Mouse (Mus musculus) intestine, embryonic 15.5 days (tissue): ENCODE data around the gene Zfhx3. TPM values are rescaled to one million over a fixed set of nuclear protein-coding genes. Genes with fewer than 3 reads are reported as not detected.

Experiments used
- ATAC-seq: fragments of 200-750 bp; cut with Nextera tagmentation; 2 replicates; pipeline ENCODE4 v1.8.0; 2017; ENCODE audit warnings: moderate TSS enrichment, moderate library complexity
- H3K27ac ChIP-seq: fragments of 300-500 bp; sonication (generic); 2 replicates; pipeline ENCODE4 v1.5.1; 2015; ENCODE audit warnings: mild to moderate bottlenecking, inconsistent platforms
- H3K27me3 ChIP-seq: fragments of 300-500 bp; sonication (generic); replicated peaks from 2 replicates; pipeline ENCODE4 v1.6.1; 2015; ENCODE audit warnings: inconsistent platforms
- H3K36me3 ChIP-seq: fragments of 300-500 bp; sonication (generic); 2 replicates; pipeline ENCODE4 v1.6.1; 2015; ENCODE audit warnings: inconsistent platforms
- H3K4me1 ChIP-seq: fragments of 300-500 bp; sonication (generic); replicated peaks from 2 replicates; pipeline ENCODE4 v1.6.1; 2015; ENCODE audit warnings: inconsistent platforms
- H3K4me2 ChIP-seq: fragments of 300-500 bp; sonication (generic); replicated peaks from 2 replicates; pipeline ENCODE4 v1.6.1; 2015; ENCODE audit warnings: mild to moderate bottlenecking, inconsistent platforms
- H3K4me3 ChIP-seq: fragments of 300-500 bp; sonication (generic); replicated peaks from 2 replicates; pipeline ENCODE4 v1.5.1; 2015; ENCODE audit warnings: inconsistent platforms
- H3K9ac ChIP-seq: fragments of 300-500 bp; sonication (generic); 2 replicates; pipeline ENCODE4 v1.6.1; 2015; ENCODE audit warnings: inconsistent platforms
- H3K9me3 ChIP-seq: fragments of 300-500 bp; sonication (generic); 2 replicates; pipeline ENCODE4 v1.6.1; 2016; ENCODE audit warnings: inconsistent platforms
- WGBS: fragments of 180-500 bp; shearing (Covaris S2); methylation state at CpG from one replicate; pipeline ENCODE4 v1.1.7; 2015; 5-methylcytosine and 5-hydroxymethylcytosine counted together
- polyA plus RNA-seq: library from polyadenylated mRNA; unstranded; fragments of >200 nt; fragmentation: Nextera tagmentation; extraction: Ambion mirVana; gene quantifications from 2 replicates; pipeline ENCODE4 v1.2.1, GENCODE M21; 2015

Zfhx3 gene
- polyA plus RNA-seq, 1 experiment from 2014 or later = 11.5 TPM

DNA sequence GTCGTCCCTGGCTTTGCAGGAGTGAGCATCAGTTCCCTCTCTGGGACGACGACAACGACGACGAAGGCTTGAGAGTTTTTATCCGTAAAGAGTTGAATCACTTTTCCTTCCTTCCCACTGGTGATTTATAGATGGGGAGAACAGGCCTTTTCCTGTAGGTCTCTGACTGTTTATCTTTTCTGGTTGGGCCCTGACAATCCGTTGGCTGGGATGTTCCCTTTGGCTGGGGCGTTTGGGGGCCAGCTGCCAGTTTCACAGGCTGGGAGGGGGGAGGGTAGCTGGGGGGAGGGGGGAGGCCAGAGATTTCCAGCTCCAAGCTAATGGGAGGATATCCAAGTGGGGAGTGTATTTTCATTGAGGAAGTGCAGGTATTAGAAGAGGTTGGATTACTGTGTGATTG is 794.0 kb downstream of the Zfhx3 start:
- no peak overlapping the region for H3K4me3 ChIP-seq
- WGBS = 16% methylated on average over 9 of the region's 9 CpGs
- no peaks in the 10 kb centered on the region for H3K27me3 ChIP-seq
- H3K9ac ChIP-seq = no peak overlapping the region
- peak overlapping the region; percentile 55 for H3K27ac ChIP-seq
- H3K9me3 ChIP-seq = no peaks in the 10 kb centered on the region
- peak; percentile 54; the same call in 1 of the 2 replicates for ATAC-seq
- no peaks in the 10 kb centered on the region for H3K36me3 ChIP-seq
- H3K4me1 ChIP-seq = peaks cover 63% of the 10 kb centered on the region
- H3K4me2 ChIP-seq = peak overlapping the region; percentile 9

DNA sequence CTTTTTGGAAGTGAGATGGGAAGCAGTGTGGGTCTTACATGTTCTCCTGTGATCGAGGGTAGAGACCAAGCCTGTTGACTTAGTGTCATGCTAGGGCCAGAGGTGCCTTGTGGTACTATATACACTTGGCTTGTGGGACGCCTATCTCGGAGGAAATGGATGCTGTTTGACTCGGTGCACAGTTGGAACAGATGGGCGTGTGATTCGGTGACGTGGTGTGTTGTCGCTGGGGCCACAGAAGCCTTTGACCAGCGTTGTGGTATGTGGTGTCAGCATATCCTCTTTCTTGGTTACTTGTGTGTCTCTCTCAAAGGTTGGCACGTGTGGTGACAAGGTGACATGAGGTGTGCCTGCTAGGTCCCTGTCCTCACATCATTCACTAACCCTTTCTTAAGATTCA is 795.7 kb downstream of the Zfhx3 start:
- Histone ChIP-seq H3K4me1 (peaks cover 66% of the 10 kb centered on the region), H3K36me3 (no peaks in the 10 kb centered on the region), H3K4me3 (no peak overlapping the region), H3K9me3 (no peaks in the 10 kb centered on the region), H3K27me3 (no peaks in the 10 kb centered on the region), H3K9ac (no peak overlapping the region), H3K4me2 (no peak overlapping the region), H3K27ac (no peak overlapping the region)
- ATAC-seq = no peak
- WGBS = 90% methylated on average over 10 of the region's 10 CpGs

DNA sequence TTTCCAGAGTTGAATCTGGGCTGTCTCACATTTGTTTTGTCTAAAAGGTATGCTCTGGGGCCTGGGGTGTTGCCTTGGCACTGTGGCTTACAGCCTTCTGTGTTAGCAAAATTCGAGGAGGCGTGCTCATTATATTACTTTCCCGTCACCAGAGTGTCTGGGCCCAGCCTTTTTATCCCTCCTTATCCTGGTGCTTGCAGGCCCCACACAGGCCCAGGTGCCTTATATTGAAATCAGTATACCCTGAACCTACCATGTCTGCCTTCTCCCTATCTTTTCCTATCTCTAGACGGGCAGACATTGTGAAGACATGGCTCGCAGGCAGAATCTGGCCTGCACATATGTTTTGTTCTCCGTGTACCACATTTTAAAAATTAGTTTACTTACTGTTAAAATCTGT is 797.1 kb downstream of the Zfhx3 start:
- ATAC-seq = no peak
- Histone ChIP-seq H3K27me3 (no peaks in the 10 kb centered on the region), H3K4me1 (peaks cover 66% of the 10 kb centered on the region), H3K36me3 (no peaks in the 10 kb centered on the region), H3K9ac (no peak overlapping the region), H3K4me2 (no peak overlapping the region), H3K27ac (no peak overlapping the region), H3K9me3 (no peaks in the 10 kb centered on the region), H3K4me3 (no peak overlapping the region)
- 72% methylated on average over 6 of the region's 6 CpGs for WGBS

DNA sequence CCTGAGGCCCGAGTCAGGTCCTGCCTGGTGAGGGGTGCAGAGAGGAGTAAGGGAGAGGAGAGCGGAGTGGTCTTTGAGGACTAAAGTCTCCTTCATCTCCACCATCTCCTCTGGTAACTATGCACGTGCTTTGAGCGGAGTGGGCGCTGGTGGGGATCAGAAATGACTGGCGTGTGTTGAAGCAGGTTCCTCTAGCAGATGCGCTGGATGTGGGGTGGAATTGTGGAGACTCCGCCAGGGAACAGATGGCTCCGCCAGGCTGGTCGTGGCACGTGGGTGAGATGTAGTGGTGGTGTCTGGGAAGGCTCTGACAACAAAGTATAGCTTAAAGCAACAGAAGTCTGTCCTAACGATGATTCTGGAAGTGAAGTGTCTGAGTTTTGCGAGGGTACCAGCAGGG is 798.0 kb downstream of the Zfhx3 start:
- no peaks in the 10 kb centered on the region for H3K27me3 ChIP-seq
- H3K27ac ChIP-seq = no peak overlapping the region
- no peaks in the 10 kb centered on the region for H3K36me3 ChIP-seq
- no peak for ATAC-seq
- WGBS = 86% methylated on average over 13 of the region's 13 CpGs
- H3K9me3 ChIP-seq = no peaks in the 10 kb centered on the region
- peaks cover 62% of the 10 kb centered on the region for H3K4me1 ChIP-seq
- H3K4me3 ChIP-seq = no peak overlapping the region
- no peak overlapping the region for H3K9ac ChIP-seq
- H3K4me2 ChIP-seq = no peak overlapping the region

DNA sequence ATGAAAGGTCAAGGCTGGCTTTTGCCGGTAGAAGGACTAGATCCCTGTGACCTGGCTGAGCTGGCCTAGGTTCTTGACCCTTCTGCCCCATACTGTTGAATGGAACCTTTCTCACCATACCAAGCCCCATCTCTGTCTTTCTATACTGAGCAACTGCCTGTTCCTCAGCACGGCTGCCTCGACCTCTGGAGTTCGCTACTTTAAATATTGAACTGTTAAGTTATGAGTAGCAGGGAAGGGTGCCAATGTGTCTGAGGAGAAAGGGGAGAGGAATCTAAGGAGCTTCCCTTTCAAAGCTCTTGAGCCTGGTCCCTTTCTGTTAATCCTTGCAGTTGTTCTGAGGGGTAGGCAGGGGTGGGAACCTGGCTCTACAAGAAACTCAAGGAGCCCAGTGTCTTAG is 799.2 kb downstream of the Zfhx3 start:
- H3K4me2 ChIP-seq = no peak overlapping the region
- H3K36me3 ChIP-seq = no peaks in the 10 kb centered on the region
- no peak for ATAC-seq
- H3K4me1 ChIP-seq = peaks cover 62% of the 10 kb centered on the region
- H3K9ac ChIP-seq = no peak overlapping the region
- no peaks in the 10 kb centered on the region for H3K9me3 ChIP-seq
- H3K27me3 ChIP-seq = no peaks in the 10 kb centered on the region
- 65% methylated on average over 4 of the region's 4 CpGs for WGBS
- H3K27ac ChIP-seq = no peak overlapping the region
- no peak overlapping the region for H3K4me3 ChIP-seq

DNA sequence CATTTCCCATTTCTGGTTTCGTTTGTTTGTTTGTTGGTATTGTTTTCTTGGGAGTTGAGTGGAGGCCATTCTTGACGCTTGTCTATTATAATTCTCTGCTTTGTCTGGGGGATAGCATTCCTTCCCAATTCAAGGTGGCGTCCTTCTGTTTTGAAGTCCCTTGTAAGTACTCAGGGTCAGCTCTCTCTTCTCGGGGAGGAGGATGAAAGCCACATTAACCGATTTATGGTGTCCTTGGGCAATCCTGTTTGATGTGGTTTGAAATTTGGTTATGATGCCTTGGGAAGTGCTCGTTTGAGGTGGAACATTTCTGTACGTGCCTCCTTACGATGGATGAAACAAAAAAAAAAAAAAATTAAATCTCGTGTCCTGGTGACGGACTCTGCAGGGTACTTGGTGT is 800.0 kb downstream of the Zfhx3 start:
- 79% methylated on average over 10 of the region's 10 CpGs for WGBS
- no peak overlapping the region for H3K9ac ChIP-seq
- H3K27ac ChIP-seq = no peak overlapping the region
- no peak for ATAC-seq
- H3K4me1 ChIP-seq = peaks cover 57% of the 10 kb centered on the region
- H3K4me3 ChIP-seq = no peak overlapping the region
- no peak overlapping the region for H3K4me2 ChIP-seq
- H3K9me3 ChIP-seq = no peaks in the 10 kb centered on the region
- H3K36me3 ChIP-seq = no peaks in the 10 kb centered on the region
- H3K27me3 ChIP-seq = no peaks in the 10 kb centered on the region

DNA sequence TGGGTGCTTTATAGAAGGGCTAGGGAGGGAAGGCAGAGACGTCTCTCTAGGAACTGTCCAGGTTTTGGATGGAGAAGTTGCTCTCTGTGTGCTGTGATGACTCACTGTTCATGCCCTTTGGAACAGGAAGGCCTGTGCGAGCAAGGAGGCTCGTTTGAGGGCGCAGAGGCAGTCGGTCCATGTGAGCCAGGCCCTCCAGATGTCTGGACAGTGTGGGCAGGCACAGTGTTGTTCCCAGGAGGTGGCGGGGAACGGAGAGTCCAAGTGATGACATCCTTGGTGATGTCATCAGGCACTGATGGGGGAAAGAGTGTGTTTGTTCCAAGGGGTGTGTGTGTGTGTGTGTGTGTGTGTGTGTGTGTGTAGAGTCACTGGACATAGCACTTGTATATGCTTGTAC is 800.8 kb downstream of the Zfhx3 start:
- WGBS = 39% methylated on average over 7 of the region's 7 CpGs
- no peak overlapping the region for H3K9ac ChIP-seq
- no peak overlapping the region for H3K4me2 ChIP-seq
- H3K36me3 ChIP-seq = no peaks in the 10 kb centered on the region
- no peak overlapping the region for H3K4me3 ChIP-seq
- no peak overlapping the region for H3K27ac ChIP-seq
- H3K9me3 ChIP-seq = no peaks in the 10 kb centered on the region
- peaks cover 56% of the 10 kb centered on the region for H3K4me1 ChIP-seq
- peak; percentile 85 for ATAC-seq
- H3K27me3 ChIP-seq = no peaks in the 10 kb centered on the region

DNA sequence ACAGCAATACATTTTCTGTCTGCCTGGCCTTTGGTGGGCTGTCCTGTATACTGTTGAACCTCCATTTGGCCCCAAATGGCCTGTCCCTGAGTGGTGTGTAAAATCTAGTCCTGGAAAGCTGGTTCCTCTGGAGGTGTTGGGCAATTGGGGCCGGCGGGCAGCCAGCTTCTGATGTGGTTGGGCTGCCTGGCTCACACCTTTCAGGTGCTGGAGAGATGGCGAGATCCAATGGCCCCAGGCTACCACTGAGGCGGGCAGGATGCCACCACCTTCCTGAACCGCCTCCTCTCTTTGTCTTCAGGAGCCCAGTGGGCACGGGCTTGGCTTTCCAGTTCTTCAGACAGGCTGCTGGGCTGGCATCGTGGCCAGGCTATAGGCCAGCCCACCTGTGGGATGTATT is 803.1 kb downstream of the Zfhx3 start:
- no peak overlapping the region for H3K27ac ChIP-seq
- 90% methylated on average over 7 of the region's 7 CpGs for WGBS
- H3K4me2 ChIP-seq = no peak overlapping the region
- no peak overlapping the region for H3K9ac ChIP-seq
- H3K27me3 ChIP-seq = no peaks in the 10 kb centered on the region
- no peaks in the 10 kb centered on the region for H3K9me3 ChIP-seq
- no peak for ATAC-seq
- H3K4me1 ChIP-seq = peaks cover 62% of the 10 kb centered on the region
- no peaks in the 10 kb centered on the region for H3K36me3 ChIP-seq
- no peak overlapping the region for H3K4me3 ChIP-seq

DNA sequence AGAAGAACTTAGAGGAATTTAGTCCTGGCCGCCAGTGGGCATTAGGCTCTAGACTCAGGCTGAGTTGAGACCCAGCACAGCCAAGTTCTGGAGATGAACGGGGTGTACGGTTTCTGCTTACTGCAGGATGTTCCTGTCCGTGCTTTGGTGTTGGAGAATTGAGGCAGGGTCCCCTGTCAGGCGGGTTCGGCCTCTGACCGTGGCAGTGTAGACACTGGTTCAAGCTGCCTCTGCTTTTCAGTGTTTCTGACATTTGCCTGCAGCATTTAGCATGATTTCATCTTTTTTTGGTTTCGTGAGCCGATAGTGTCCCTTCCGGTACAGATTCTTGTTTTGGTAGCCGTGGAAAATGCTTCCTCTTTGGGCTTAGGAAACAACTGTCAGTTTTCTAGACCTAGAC is 805.7 kb downstream of the Zfhx3 start:
- H3K4me3 ChIP-seq = no peak overlapping the region
- no peaks in the 10 kb centered on the region for H3K9me3 ChIP-seq
- H3K4me1 ChIP-seq = peaks cover 46% of the 10 kb centered on the region
- no peak for ATAC-seq
- WGBS = 56% methylated on average over 11 of the region's 11 CpGs
- no peak overlapping the region for H3K27ac ChIP-seq
- no peak overlapping the region for H3K4me2 ChIP-seq
- no peaks in the 10 kb centered on the region for H3K27me3 ChIP-seq
- H3K36me3 ChIP-seq = no peaks in the 10 kb centered on the region
- H3K9ac ChIP-seq = no peak overlapping the region

DNA sequence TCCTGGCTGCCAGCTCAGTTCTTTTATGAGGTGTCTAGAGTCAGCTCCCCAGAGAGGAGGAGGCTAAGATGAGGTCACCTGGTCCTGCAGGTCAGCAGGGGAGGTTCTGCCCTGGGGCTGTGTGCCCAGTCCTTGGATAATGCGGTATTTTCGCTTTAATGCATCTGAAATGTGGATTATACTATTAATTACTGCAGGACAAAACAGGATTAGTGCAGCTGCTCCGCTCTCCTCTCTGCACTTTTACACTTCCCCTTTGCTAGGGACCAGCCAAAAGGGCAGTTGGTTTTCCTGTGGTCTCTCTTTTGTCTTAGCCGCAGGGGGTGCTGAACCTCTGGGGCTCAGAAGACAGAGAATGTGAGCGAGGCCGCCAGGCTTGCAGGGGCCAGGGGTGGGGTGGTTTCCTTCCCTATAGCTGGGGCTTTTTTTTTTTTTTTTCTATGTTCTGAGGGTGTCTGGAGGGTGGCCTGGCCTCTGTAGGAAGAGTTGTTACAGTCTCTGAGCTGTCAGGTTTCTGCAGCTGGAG is 806.5 kb downstream of the Zfhx3 start:
- peak; percentile 31 for ATAC-seq
- Histone ChIP-seq H3K9me3 (no peaks in the 10 kb centered on the region), H3K27me3 (no peaks in the 10 kb centered on the region), H3K9ac (no peak overlapping the region), H3K4me1 (peaks cover 38% of the 10 kb centered on the region), H3K27ac (no peak overlapping the region; the same call in none of the 2 replicates), H3K4me2 (no peak overlapping the region), H3K4me3 (no peak overlapping the region), H3K36me3 (no peaks in the 10 kb centered on the region)
- WGBS = 31% methylated on average over 6 of the region's 6 CpGs

DNA sequence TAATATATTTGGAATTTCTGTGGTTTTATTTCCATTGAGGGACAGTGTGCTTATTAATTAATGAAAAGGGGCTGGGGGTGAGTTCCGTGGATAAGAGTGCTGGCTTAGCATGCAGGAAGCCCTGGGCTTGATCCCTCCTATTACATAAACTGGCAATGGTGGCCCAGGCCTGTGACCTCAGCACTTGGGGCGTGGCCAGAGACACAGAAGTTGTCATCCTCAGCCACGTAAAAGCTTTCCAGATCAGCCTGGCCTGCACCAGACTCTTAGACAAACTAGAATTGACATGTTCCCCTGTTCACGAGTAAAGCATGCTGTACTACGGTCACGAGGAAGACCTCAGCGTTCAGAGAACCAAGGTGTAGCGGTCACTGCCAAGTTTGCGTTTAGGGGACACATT is 808.4 kb downstream of the Zfhx3 start:
- WGBS = 84% methylated on average over 9 of the region's 9 CpGs
- Histone ChIP-seq H3K36me3 (no peaks in the 10 kb centered on the region), H3K4me1 (peaks cover 33% of the 10 kb centered on the region), H3K9ac (no peak overlapping the region), H3K9me3 (no peaks in the 10 kb centered on the region), H3K4me3 (no peak overlapping the region), H3K27me3 (no peaks in the 10 kb centered on the region), H3K4me2 (no peak overlapping the region), H3K27ac (no peak overlapping the region)
- no peak for ATAC-seq

DNA sequence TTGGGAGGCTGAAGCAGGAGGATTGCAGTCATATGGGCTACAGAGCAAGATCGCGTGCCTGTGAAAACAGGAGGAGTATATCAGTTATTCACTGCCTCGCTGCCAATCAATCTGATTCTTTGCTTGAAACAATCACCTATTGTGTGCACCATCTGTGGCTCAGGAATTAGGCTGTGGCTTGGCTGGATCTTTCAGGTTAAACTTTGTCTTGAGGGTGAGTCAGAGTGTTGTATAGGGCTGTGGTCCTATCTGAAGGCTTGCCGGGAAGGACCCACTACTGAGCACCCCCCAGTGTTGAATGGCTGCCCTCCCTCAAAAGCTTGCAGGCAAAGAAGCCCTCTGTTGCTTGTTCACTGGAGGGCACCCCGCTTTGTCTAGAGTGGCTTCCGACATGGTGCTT is 812.1 kb downstream of the Zfhx3 start:
- peaks cover 21% of the 10 kb centered on the region for H3K4me1 ChIP-seq
- no peaks in the 10 kb centered on the region for H3K36me3 ChIP-seq
- no peaks in the 10 kb centered on the region for H3K27me3 ChIP-seq
- peak; percentile 39; the same call in 1 of the 2 replicates for ATAC-seq
- H3K9me3 ChIP-seq = no peaks in the 10 kb centered on the region
- no peak overlapping the region for H3K4me2 ChIP-seq
- no peak overlapping the region for H3K27ac ChIP-seq
- no peak overlapping the region for H3K9ac ChIP-seq
- 78% methylated on average over 6 of the region's 6 CpGs for WGBS
- no peak overlapping the region for H3K4me3 ChIP-seq

DNA sequence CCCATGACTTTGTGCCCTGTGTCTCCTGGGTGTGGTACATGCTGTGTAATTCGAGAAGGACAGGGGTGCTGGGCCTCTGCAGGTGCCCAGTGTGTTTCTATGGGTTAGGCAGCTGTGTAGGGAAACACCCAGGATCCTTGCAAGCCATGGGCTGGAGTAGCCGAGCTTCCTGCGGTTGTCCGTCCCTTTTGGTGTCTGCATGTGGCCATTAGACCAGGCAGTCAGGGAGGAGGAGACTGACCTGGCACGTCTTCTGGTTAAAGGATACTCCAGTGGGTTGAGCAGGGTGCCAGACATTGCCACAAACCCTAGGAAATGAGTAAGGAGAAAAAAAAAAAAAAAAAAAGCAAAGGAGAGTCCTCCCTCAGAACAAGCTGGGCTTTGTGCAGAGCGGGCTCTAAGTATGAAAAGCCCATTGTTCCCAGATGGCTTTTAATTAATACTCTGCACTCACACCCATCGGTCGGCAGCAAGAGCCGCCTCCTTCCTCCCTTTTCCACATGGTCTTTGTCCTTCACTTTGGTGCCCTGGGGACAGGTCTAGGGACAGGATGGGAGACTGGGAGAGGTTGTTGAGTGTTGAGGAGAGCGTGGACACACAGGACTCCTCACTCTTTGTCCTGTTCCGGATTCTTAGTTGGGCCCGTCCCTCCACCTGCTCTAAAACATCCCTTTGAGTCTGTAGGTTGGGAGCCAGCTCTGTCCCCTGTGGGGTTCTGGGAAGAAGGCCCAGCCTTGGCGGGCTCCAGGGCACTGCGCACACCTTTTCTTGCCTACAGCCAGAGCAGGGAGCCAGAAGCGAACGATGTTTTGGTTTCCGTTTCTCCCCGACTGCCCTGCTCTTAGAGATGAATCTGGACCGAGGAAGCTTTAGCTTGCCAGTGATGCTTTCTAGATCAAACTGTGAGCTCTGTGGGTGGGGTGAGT is 813.2 kb downstream of the Zfhx3 start:
- H3K36me3 ChIP-seq = no peaks in the 10 kb centered on the region
- WGBS = 67% methylated on average over 19 of the region's 19 CpGs
- peak overlapping the region; percentile 45 for H3K27ac ChIP-seq
- H3K4me2 ChIP-seq = peak overlapping the region; percentile 21; the same call in 1 of the 2 replicates
- no peaks in the 10 kb centered on the region for H3K27me3 ChIP-seq
- H3K4me3 ChIP-seq = no peak overlapping the region
- peaks cover 25% of the 10 kb centered on the region for H3K4me1 ChIP-seq
- H3K9me3 ChIP-seq = no peaks in the 10 kb centered on the region
- H3K9ac ChIP-seq = no peak overlapping the region
- ATAC-seq = peak; percentile 68
